Mouse (Mus musculus): Measurements from ENCODE around the gene Ccnd3. TPM values are rescaled to one million over a fixed set of nuclear protein-coding genes. Genes with fewer than 3 reads are reported as not detected.

Gene Ccnd3
- polyA plus RNA-seq, 1 experiment from 2014 or later = 180 TPM

GRCm38 (mm10) chr17:47594183-47594968, 89.5 kb downstream of the Ccnd3 start:
- ATAC-seq = no peak
- peak; percentile 13; the same call in 1 of the 2 replicates for TF ChIP-seq CTCF (IDR thresholded peaks at IDR 0.05; ENCODE audit: low read depth)
- Histone ChIP-seq H3K9ac (ENCODE audit: low read depth, low read length) (peak overlapping the region; percentile 77), H3K4me2 (replicated peaks; ENCODE audit: low read depth) (peak overlapping the region; percentile 89), H3K27ac (ENCODE audit: low read depth, low read length) (peak overlapping the region; percentile 92), H3K36me3 (ENCODE audit: control insufficient read depth, insufficient read depth) (peaks cover 18% of the 10 kb centered on the region; the same call in 1 of the 2 replicates), H3K27me3 (replicated peaks; ENCODE audit: control insufficient read depth, insufficient read depth, low read length) (no peaks in the 10 kb centered on the region), H3K4me1 (replicated peaks; ENCODE audit: control insufficient read depth, insufficient read depth, low read length) (peaks cover 12% of the 10 kb centered on the region), H3K9me3 (ENCODE audit: control insufficient read depth) (no peaks in the 10 kb centered on the region), H3K4me3 (ENCODE audit: low read depth, low read length) (peak overlapping the region; percentile 78)
- under 1% methylated on average over 40 of the region's 43 CpGs for WGBS

DNA sequence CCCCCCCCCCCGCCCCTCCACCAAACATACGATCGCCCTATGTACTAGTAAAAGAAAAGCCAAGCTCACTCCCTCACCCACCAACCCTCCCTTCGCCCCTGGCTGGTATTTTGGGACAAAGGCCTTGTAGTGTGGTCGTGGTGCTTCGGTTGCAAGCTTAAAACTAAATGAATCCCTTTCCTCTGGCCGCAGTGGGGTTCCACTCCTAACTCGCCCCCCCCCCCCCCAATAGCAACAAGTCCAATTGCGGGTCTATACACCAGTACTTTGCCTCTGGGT, 90.1 kb downstream of the Ccnd3 start:
- peak overlapping the region; percentile 77; the same call in 1 of the 2 replicates for H3K9ac ChIP-seq (ENCODE audit: low read depth, low read length)
- H3K4me3 ChIP-seq (ENCODE audit: low read depth, low read length) = peak overlapping the region; percentile 78
- no peak for ATAC-seq
- WGBS = 2% methylated on average over 7 of the region's 9 CpGs
- H3K4me2 ChIP-seq (replicated peaks; ENCODE audit: low read depth) = peak overlapping the region; percentile 89
- H3K36me3 ChIP-seq (ENCODE audit: control insufficient read depth, insufficient read depth) = peaks cover 23% of the 10 kb centered on the region; the same call in 1 of the 2 replicates
- no peaks in the 10 kb centered on the region for H3K9me3 ChIP-seq (ENCODE audit: control insufficient read depth)
- no peak for TF ChIP-seq CTCF (IDR thresholded peaks at IDR 0.05; ENCODE audit: low read depth)
- H3K27me3 ChIP-seq (replicated peaks; ENCODE audit: control insufficient read depth, insufficient read depth, low read length) = no peaks in the 10 kb centered on the region
- peak overlapping the region; percentile 92 for H3K27ac ChIP-seq (ENCODE audit: low read depth, low read length)
- H3K4me1 ChIP-seq (replicated peaks; ENCODE audit: control insufficient read depth, insufficient read depth, low read length) = peaks cover 12% of the 10 kb centered on the region

- H3K4me2 ChIP-seq (replicated peaks; ENCODE audit: low read depth) = peak overlapping the region; percentile 89
- under 1% methylated on average over 21 of the region's 21 CpGs for WGBS
- H3K9ac ChIP-seq (ENCODE audit: low read depth, low read length) = peak overlapping the region; percentile 77
- no peaks in the 10 kb centered on the region for H3K9me3 ChIP-seq (ENCODE audit: control insufficient read depth)
- TF ChIP-seq CTCF (IDR thresholded peaks at IDR 0.05; ENCODE audit: low read depth) = no peak
- peak overlapping the region; percentile 78 for H3K4me3 ChIP-seq (ENCODE audit: low read depth, low read length)
- peak overlapping the region; percentile 92 for H3K27ac ChIP-seq (ENCODE audit: low read depth, low read length)
- H3K4me1 ChIP-seq (replicated peaks; ENCODE audit: control insufficient read depth, insufficient read depth, low read length) = peaks cover 12% of the 10 kb centered on the region
- no peaks in the 10 kb centered on the region for H3K27me3 ChIP-seq (replicated peaks; ENCODE audit: control insufficient read depth, insufficient read depth, low read length)
- H3K36me3 ChIP-seq (ENCODE audit: control insufficient read depth, insufficient read depth) = peaks cover 29% of the 10 kb centered on the region; the same call in 1 of the 2 replicates
- ATAC-seq = peak; percentile 71
These were observed 90.7 kb downstream of the Ccnd3 start for GRCm38 (mm10) chr17:47595248-47596161.

GRCm38 (mm10) chr17:47596162-47596838, 91.4 kb downstream of the Ccnd3 start:
- no peaks in the 10 kb centered on the region for H3K9me3 ChIP-seq (ENCODE audit: control insufficient read depth)
- H3K4me3 ChIP-seq (ENCODE audit: low read depth, low read length) = peak overlapping the region; percentile 78
- H3K27me3 ChIP-seq (replicated peaks; ENCODE audit: control insufficient read depth, insufficient read depth, low read length) = no peaks in the 10 kb centered on the region
- H3K36me3 ChIP-seq (ENCODE audit: control insufficient read depth, insufficient read depth) = peaks cover 32% of the 10 kb centered on the region; the same call in 1 of the 2 replicates
- peaks cover 12% of the 10 kb centered on the region for H3K4me1 ChIP-seq (replicated peaks; ENCODE audit: control insufficient read depth, insufficient read depth, low read length)
- peak overlapping the region; percentile 77 for H3K9ac ChIP-seq (ENCODE audit: low read depth, low read length)
- WGBS = 16% methylated on average over 6 of the region's 6 CpGs
- H3K4me2 ChIP-seq (replicated peaks; ENCODE audit: low read depth) = peak overlapping the region; percentile 89
- no peak for TF ChIP-seq CTCF (IDR thresholded peaks at IDR 0.05; ENCODE audit: low read depth)
- H3K27ac ChIP-seq (ENCODE audit: low read depth, low read length) = peak overlapping the region; percentile 92
- ATAC-seq = no peak

DNA sequence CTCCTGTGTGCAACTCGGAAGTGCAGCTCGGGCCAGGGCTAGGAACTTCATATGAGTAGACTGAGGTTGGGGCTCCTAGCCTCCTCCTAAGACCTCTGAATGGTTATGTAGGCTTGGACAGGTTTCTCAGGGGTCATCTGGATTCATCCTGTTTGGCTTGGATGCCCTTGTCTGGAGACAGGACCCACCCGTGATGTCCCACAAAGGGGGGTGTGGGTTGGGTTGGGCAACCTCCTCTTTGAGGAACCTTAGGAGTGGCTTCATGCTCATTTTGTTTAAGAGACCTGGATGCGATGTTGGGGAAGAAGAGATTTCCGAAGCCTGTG, 92.0 kb downstream of the Ccnd3 start:
- Histone ChIP-seq H3K36me3 (ENCODE audit: control insufficient read depth, insufficient read depth) (peaks cover 37% of the 10 kb centered on the region), H3K9ac (ENCODE audit: low read depth, low read length) (peak overlapping the region; percentile 77), H3K4me2 (replicated peaks; ENCODE audit: low read depth) (peak overlapping the region; percentile 89), H3K4me1 (replicated peaks; ENCODE audit: control insufficient read depth, insufficient read depth, low read length) (peaks cover 12% of the 10 kb centered on the region), H3K27me3 (replicated peaks; ENCODE audit: control insufficient read depth, insufficient read depth, low read length) (no peaks in the 10 kb centered on the region), H3K27ac (ENCODE audit: low read depth, low read length) (peak overlapping the region; percentile 92; the same call in 1 of the 2 replicates), H3K9me3 (ENCODE audit: control insufficient read depth) (no peaks in the 10 kb centered on the region), H3K4me3 (ENCODE audit: low read depth, low read length) (peak overlapping the region; percentile 78)
- no peak for TF ChIP-seq CTCF (IDR thresholded peaks at IDR 0.05; ENCODE audit: low read depth)
- 48% methylated on average over 5 of the region's 5 CpGs for WGBS
- ATAC-seq = no peak
